Mouse (Mus musculus): Measurements from ENCODE around the gene Sfrp4. TPM values are rescaled to one million over a fixed set of nuclear protein-coding genes. Genes with fewer than 3 reads are reported as not detected.

The Sfrp4 gene
- polyA plus RNA-seq, 1 experiment from 2014 or later, result 0.59 TPM

- WGBS (ENCODE audit: insufficient replicate concordance), result 80% methylated on average over 3 of the region's 3 CpGs
- no peak overlapping the region for H3K9ac ChIP-seq
- no peak overlapping the region for H3K4me2 ChIP-seq
- peaks cover 16% of the 10 kb centered on the region for H3K4me1 ChIP-seq (replicated peaks)
- no peak overlapping the region for H3K27ac ChIP-seq
- DNase-seq (no peak), ATAC-seq (ENCODE audit: low read depth) (no peak)
- H3K27me3 ChIP-seq, result no peaks in the 10 kb centered on the region
- no peaks in the 10 kb centered on the region for H3K36me3 ChIP-seq
- no peaks in the 10 kb centered on the region for H3K9me3 ChIP-seq (replicated peaks)
- no peak overlapping the region for H3K4me3 ChIP-seq (replicated peaks)
These were observed 9.9 kb upstream of the Sfrp4 start for GRCm38 (mm10) chr13:19612963-19613362.

GRCm38 (mm10) chr13:19613426-19613825, 9.5 kb upstream of the Sfrp4 start:
- no peak overlapping the region for H3K4me2 ChIP-seq
- H3K4me3 ChIP-seq (replicated peaks), result no peak overlapping the region
- H3K27ac ChIP-seq, result no peak overlapping the region
- H3K27me3 ChIP-seq, result no peaks in the 10 kb centered on the region
- no peaks in the 10 kb centered on the region for H3K9me3 ChIP-seq (replicated peaks)
- H3K4me1 ChIP-seq (replicated peaks), result peaks cover 16% of the 10 kb centered on the region
- DNase-seq (no peak), ATAC-seq (ENCODE audit: low read depth) (no peak)
- no peaks in the 10 kb centered on the region for H3K36me3 ChIP-seq
- WGBS (ENCODE audit: insufficient replicate concordance), result 74% methylated on average over 1 of the region's 1 CpGs
- no peak overlapping the region for H3K9ac ChIP-seq

- Histone ChIP-seq H3K27me3 (no peaks in the 10 kb centered on the region), H3K27ac (no peak overlapping the region), H3K4me1 (replicated peaks) (peaks cover 14% of the 10 kb centered on the region), H3K9ac (no peak overlapping the region), H3K4me2 (no peak overlapping the region), H3K4me3 (replicated peaks) (no peak overlapping the region), H3K36me3 (no peaks in the 10 kb centered on the region), H3K9me3 (replicated peaks) (no peaks in the 10 kb centered on the region)
- DNase-seq (no peak), ATAC-seq (ENCODE audit: low read depth) (no peak)
- 55% methylated on average over 1 of the region's 1 CpGs for WGBS (ENCODE audit: insufficient replicate concordance)
These were observed 8.6 kb upstream of the Sfrp4 start for GRCm38 (mm10) chr13:19614311-19614710.

- Histone ChIP-seq H3K4me3 (replicated peaks) (peak overlapping the region; percentile 80), H3K27ac (no peak overlapping the region), H3K4me1 (replicated peaks) (peaks cover 30% of the 10 kb centered on the region), H3K4me2 (peak overlapping the region; percentile 93), H3K9me3 (replicated peaks) (no peaks in the 10 kb centered on the region), H3K36me3 (no peaks in the 10 kb centered on the region), H3K9ac (peak overlapping the region; percentile 89), H3K27me3 (peaks cover 2% of the 10 kb centered on the region; the same call in 1 of the 2 replicates)
- 61% methylated on average over 4 of the region's 4 CpGs for WGBS (ENCODE audit: insufficient replicate concordance)
- DNase-seq (no peak), ATAC-seq (ENCODE audit: low read depth) (no peak)
These were observed 4.8 kb upstream of the Sfrp4 start for GRCm38 (mm10) chr13:19618081-19618480.

- Histone ChIP-seq H3K4me2 (peak overlapping the region; percentile 93), H3K27me3 (peaks cover 9% of the 10 kb centered on the region), H3K9me3 (replicated peaks) (no peaks in the 10 kb centered on the region), H3K27ac (peak overlapping the region; percentile 78), H3K4me1 (replicated peaks) (peaks cover 38% of the 10 kb centered on the region), H3K4me3 (replicated peaks) (peak overlapping the region; percentile 80), H3K36me3 (no peaks in the 10 kb centered on the region), H3K9ac (peak overlapping the region; percentile 89)
- ATAC-seq (ENCODE audit: low read depth), result peak; percentile 68
- no peak for DNase-seq
- 6% methylated on average over 5 of the region's 5 CpGs for WGBS (ENCODE audit: insufficient replicate concordance)
These were observed 4.1 kb upstream of the Sfrp4 start for GRCm38 (mm10) chr13:19618841-19619215.

- Histone ChIP-seq H3K4me1 (replicated peaks) (peaks cover 38% of the 10 kb centered on the region), H3K27ac (peak within 1 kb of the TSS; percentile 78), H3K4me2 (peak within 1 kb of the TSS; percentile 93), H3K36me3 (no peaks in the 10 kb centered on the region), H3K4me3 (replicated peaks) (peak within 1 kb of the TSS; percentile 80), H3K27me3 (peaks cover 15% of the 10 kb centered on the region), H3K9me3 (replicated peaks) (no peaks in the 10 kb centered on the region), H3K9ac (peak within 1 kb of the TSS; percentile 89)
- ATAC-seq (ENCODE audit: low read depth) (peak; percentile 74), DNase-seq (peak; percentile 51)
- WGBS (ENCODE audit: insufficient replicate concordance), result under 1% methylated on average over 46 of the region's 46 CpGs
These were observed 3.5 kb upstream of the Sfrp4 start, which contains the start of gene Epdr1 for GRCm38 (mm10) chr13:19619216-19619927. Epdr1 (minus strand) TSS chr13:19619927.

GRCm38 (mm10) chr13:19623228-19623905, 463 bp downstream of the Sfrp4 start:
- Histone ChIP-seq H3K4me2 (peak overlapping the region; percentile 85), H3K4me3 (replicated peaks) (peak overlapping the region; percentile 62), H3K4me1 (replicated peaks) (peaks cover 41% of the 10 kb centered on the region), H3K9me3 (replicated peaks) (no peaks in the 10 kb centered on the region), H3K9ac (peak overlapping the region; percentile 67), H3K27ac (no peak overlapping the region), H3K36me3 (no peaks in the 10 kb centered on the region), H3K27me3 (peaks cover 17% of the 10 kb centered on the region)
- 26% methylated on average over 30 of the region's 30 CpGs for WGBS (ENCODE audit: insufficient replicate concordance)
- no peak for DNase-seq
- ATAC-seq (ENCODE audit: low read depth), result 0 out of 2 replicates have a peak, but pooled peaks have one; percentile 7

- DNase-seq (no peak), ATAC-seq (ENCODE audit: low read depth) (no peak)
- WGBS (ENCODE audit: insufficient replicate concordance), result 69% methylated on average over 11 of the region's 11 CpGs
- Histone ChIP-seq H3K4me3 (replicated peaks) (no peak overlapping the region), H3K9me3 (replicated peaks) (no peaks in the 10 kb centered on the region), H3K36me3 (no peaks in the 10 kb centered on the region), H3K4me1 (replicated peaks) (peaks cover 42% of the 10 kb centered on the region), H3K27ac (no peak overlapping the region), H3K4me2 (no peak overlapping the region), H3K9ac (no peak overlapping the region), H3K27me3 (peaks cover 17% of the 10 kb centered on the region)
These were observed 1.9 kb downstream of the Sfrp4 start for GRCm38 (mm10) chr13:19624632-19625320.

- Histone ChIP-seq H3K36me3 (no peaks in the 10 kb centered on the region), H3K4me3 (replicated peaks) (no peak overlapping the region), H3K27ac (no peak overlapping the region), H3K9ac (no peak overlapping the region), H3K4me1 (replicated peaks) (peaks cover 49% of the 10 kb centered on the region), H3K4me2 (no peak overlapping the region), H3K9me3 (replicated peaks) (no peaks in the 10 kb centered on the region), H3K27me3 (peaks cover 17% of the 10 kb centered on the region)
- WGBS (ENCODE audit: insufficient replicate concordance), result 70% methylated on average over 1 of the region's 1 CpGs
- DNase-seq, result no peak
- ATAC-seq (ENCODE audit: low read depth), result no peak
These were observed 3.6 kb downstream of the Sfrp4 start for GRCm38 (mm10) chr13:19626473-19626872.

GRCm38 (mm10) chr13:19630768-19631709, 8.1 kb downstream of the Sfrp4 start:
- Histone ChIP-seq H3K9ac (no peak overlapping the region), H3K9me3 (replicated peaks) (no peaks in the 10 kb centered on the region), H3K4me3 (replicated peaks) (no peak overlapping the region), H3K27ac (no peak overlapping the region), H3K4me2 (no peak overlapping the region), H3K4me1 (replicated peaks) (peaks cover 32% of the 10 kb centered on the region), H3K36me3 (no peaks in the 10 kb centered on the region), H3K27me3 (no peaks in the 10 kb centered on the region)
- ATAC-seq (ENCODE audit: low read depth), result peak; percentile 53; the same call in 1 of the 2 replicates
- DNase-seq, result no peak
- WGBS (ENCODE audit: insufficient replicate concordance), result 71% methylated on average over 5 of the region's 5 CpGs
